Mouse (Mus musculus) lung, embryonic 14.5 days (tissue): ENCODE measurements around the gene Il7r. TPM values are rescaled to one million over a fixed set of nuclear protein-coding genes. Genes with fewer than 3 reads are reported as not detected.
"Not testable (repeated sequence)": the region's sequence is repeated elsewhere in the genome, so short reads cannot be mapped to it uniquely, and the experiment has no call there.

Experiments used
- ATAC-seq: fragments of 200-750 bp; cut with Nextera tagmentation; 2 replicates; pipeline ENCODE4 v1.8.0; 2017; ENCODE audit warnings: mild to moderate bottlenecking, moderate TSS enrichment, moderate library complexity; ENCODE audit not compliant: insufficient read depth
- DNase-seq: peaks from one replicate; pipeline ENCODE4 v3.0.0-alpha.2; 2015
- H3K27ac ChIP-seq: fragments of 300-500 bp; sonication (generic); 2 replicates; pipeline ENCODE4 v1.5.1; 2014; ENCODE audit warnings: low read depth, mild to moderate bottlenecking, moderate library complexity
- H3K27me3 ChIP-seq: fragments of 300-500 bp; sonication (generic); 2 replicates; pipeline ENCODE4 v1.6.1; 2014; ENCODE audit warnings: low read length, control low read depth; ENCODE audit not compliant: insufficient read depth
- H3K36me3 ChIP-seq: fragments of 300-500 bp; sonication (generic); 2 replicates; pipeline ENCODE4 v1.6.1; 2014; ENCODE audit warnings: control low read depth; ENCODE audit not compliant: insufficient read depth
- H3K4me1 ChIP-seq: fragments of 300-500 bp; sonication (generic); 2 replicates; pipeline ENCODE4 v1.6.1; 2014; ENCODE audit warnings: antibody characterized with exemption, control low read depth; ENCODE audit not compliant: insufficient read depth
- H3K4me2 ChIP-seq: fragments of 300-500 bp; sonication (generic); 2 replicates; pipeline ENCODE4 v1.6.1; 2014; ENCODE audit warnings: mild to moderate bottlenecking
- H3K4me3 ChIP-seq: fragments of 300-500 bp; sonication (generic); 2 replicates; pipeline ENCODE4 v1.5.1; 2014; ENCODE audit warnings: low read depth, low read length
- H3K9ac ChIP-seq: fragments of 300-500 bp; sonication (generic); 2 replicates; pipeline ENCODE4 v1.6.1; 2014
- H3K9me3 ChIP-seq: fragments of 300-500 bp; sonication (generic); 2 replicates; pipeline ENCODE4 v1.6.1; 2016; ENCODE audit warnings: low read depth, low read length, control low read depth
- CTCF ChIP-seq: IDR thresholded peaks from 2 replicates; pipeline ENCODE4 v1.5.1; 2016; ENCODE audit warnings: antibody characterized with exemption, low read depth
- WGBS: fragments of 180-500 bp; shearing (Covaris S2); extraction: QIAGEN DNeasy Blood & Tissue Kit; methylation state at CpG from one replicate; pipeline ENCODE4 v1.1.7; 2014; 5-methylcytosine and 5-hydroxymethylcytosine counted together
- polyA plus RNA-seq: library from polyadenylated mRNA; unstranded; fragments of >200 nt; fragmentation: Nextera tagmentation; extraction: Ambion mirVana; gene quantifications from 2 replicates; pipeline ENCODE4 v1.2.1, GENCODE M21; 2014

Gene Il7r
- polyA plus RNA-seq, 1 experiment from 2014 or later, result 0.26 TPM

DNA sequence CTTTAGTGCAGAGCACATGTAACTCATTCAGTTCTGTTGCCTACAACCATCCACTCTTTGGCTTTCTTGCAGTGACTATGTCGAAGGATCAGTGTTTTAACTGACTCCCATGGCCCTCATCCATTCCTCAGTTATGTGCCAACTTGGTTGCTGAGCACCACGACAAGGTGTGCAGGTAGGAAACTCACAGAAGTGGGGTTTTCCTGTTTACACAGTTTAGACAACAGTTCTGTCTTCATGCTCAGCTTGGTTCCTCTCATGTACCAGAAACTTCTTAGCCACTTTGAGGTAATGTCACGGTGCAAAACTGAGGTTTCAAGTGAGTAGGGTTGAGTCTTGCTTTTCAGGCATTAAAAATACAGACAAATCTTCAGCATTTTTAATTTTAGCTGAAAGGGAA lies 34.2 kb upstream of the Il7r start:
- ATAC-seq (no peak), DNase-seq (no peak)
- Histone ChIP-seq H3K9ac (no peak overlapping the region), H3K36me3 (no peaks in the 10 kb centered on the region), H3K9me3 (no peaks in the 10 kb centered on the region), H3K4me3 (no peak overlapping the region), H3K27ac (no peak overlapping the region), H3K4me1 (no peaks in the 10 kb centered on the region), H3K27me3 (no peaks in the 10 kb centered on the region), H3K4me2 (no peak overlapping the region)
- TF ChIP-seq CTCF, result no peak
- 70% methylated on average over 3 of the region's 3 CpGs for WGBS

DNA sequence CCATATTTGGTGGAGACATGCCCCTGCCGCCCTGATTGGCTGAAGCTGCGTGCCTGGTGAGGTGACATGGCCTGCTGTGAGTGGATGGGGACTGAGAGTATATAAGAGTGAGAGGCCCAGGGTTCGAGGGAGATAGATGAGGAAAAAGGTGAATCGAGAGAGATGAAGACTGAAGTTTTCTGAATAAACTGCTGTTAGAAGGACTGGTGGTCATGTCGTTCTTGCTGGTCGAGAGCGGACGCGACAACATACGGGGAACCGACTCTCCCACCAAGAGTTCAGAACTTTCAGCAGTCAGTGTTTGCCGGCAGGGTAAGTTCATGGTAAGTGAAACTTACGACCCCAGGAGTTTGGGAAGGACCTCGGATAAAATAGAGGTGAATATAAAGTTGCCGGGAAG lies 27.3 kb upstream of the Il7r start:
- not testable (repeated sequence) for ATAC-seq, H3K27ac ChIP-seq, H3K4me1 ChIP-seq, H3K36me3 ChIP-seq, H3K9me3 ChIP-seq, H3K9ac ChIP-seq, H3K4me2 ChIP-seq, DNase-seq, H3K4me3 ChIP-seq, H3K27me3 ChIP-seq
- WGBS, result 84% methylated on average over 13 of the region's 15 CpGs

DNA sequence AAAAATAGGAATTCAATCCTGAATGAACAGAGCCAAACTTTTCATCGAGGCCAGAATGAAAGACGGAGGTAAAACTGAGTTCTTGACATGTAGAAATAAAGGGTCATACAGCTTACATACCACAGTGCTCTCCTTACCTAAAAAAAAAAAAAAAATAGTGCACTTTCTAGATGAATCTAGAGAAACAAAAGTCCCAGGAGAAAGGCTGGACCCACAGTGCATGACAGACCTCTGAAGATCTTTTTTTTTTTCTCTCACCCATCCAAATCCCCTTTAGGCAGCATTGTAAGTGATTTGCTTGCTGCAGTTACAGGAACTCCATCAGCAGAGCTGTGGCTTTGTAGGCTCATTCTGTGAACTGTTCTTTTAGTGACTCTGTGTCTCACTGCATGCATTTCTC lies 19.0 kb upstream of the Il7r start:
- no peak for ATAC-seq
- WGBS, result 81% methylated on average over 2 of the region's 2 CpGs

DNA sequence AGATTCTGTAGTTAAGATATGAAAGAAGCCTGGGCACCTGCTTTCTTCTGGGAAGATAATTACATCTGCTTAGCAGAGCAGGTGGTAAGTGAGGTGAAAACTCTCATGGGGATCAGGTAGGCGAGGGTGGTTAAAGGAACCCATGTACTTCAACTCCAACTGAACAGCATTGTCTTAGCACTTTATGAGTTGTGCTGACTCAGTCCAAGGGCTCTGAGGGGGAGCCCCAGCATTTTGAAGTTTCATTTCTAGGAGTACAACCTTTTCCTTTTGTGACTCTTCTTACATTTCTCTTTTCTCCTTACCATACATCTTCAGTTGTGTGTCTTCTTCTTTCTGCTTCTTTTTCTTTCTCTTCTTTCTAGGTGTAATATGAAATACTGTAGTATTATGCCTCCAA lies 5.2 kb upstream of the Il7r start:
- TF ChIP-seq CTCF, result no peak
- Histone ChIP-seq H3K4me3 (no peak overlapping the region), H3K4me2 (no peak overlapping the region), H3K9me3 (no peaks in the 10 kb centered on the region), H3K4me1 (no peaks in the 10 kb centered on the region), H3K27ac (no peak overlapping the region), H3K27me3 (no peaks in the 10 kb centered on the region), H3K36me3 (no peaks in the 10 kb centered on the region), H3K9ac (no peak overlapping the region)
- no peak for DNase-seq
- no peak for ATAC-seq
- 65% methylated on average over 1 of the region's 1 CpGs for WGBS

More for the DNA sequence above, 19.0 kb upstream of the Il7r start:
- Histone ChIP-seq H3K27me3 (no peaks in the 10 kb centered on the region), H3K27ac (no peak overlapping the region), H3K4me1 (no peaks in the 10 kb centered on the region), H3K4me3 (no peak overlapping the region), H3K4me2 (no peak overlapping the region), H3K36me3 (no peaks in the 10 kb centered on the region), H3K9ac (no peak overlapping the region), H3K9me3 (no peaks in the 10 kb centered on the region)
- no peak for DNase-seq
- TF ChIP-seq CTCF, result no peak

DNA sequence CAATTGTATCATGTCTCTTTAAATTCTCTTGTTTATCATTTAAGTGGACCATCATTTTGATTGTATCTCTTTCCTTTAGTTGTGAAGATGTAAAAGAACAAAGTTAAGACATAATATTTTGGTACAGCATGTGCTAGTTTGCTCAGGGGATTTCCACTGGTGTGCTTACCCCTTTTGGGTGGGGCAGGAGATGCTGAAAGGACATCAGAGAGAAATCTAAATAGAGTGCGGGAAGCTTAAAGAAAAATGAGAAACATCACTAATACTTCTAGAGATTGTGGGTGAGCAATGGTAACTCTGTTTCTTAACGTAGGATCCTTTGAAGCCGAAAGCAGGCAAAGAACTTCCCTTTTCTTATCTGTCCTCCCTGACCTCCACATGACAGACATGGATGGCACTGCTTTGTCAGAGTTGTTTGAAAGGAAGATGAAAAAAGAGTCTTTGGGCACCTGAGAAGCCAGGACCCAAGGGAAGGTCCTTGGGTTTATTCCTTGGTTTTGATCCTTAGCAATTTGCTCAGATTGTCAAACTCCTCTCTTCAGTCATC lies 3.5 kb upstream of the Il7r start:
- ATAC-seq, result no peak

DNA sequence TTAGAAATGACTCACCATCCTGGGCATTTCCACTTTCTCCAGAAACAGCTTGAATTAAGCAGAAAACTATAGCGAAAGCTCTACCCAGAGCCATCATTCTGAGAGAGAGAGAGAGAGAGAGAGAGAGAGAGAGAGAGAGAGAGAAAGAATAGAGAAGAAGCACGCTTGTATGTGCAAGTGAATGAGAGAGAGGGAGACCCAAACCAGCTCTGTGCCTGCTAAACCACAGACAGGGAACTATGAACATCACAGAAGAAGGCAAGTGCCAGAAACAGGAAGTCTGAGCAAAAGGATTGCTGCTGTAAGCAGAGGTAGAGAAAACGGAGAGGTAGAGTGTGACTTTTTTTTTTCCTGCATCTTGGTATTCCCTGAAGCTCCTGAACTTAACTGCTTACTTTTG lies 330 bp downstream of the Il7r start:
- H3K4me2 ChIP-seq, result no peak overlapping the region
- H3K9me3 ChIP-seq, result no peaks in the 10 kb centered on the region
- ATAC-seq, result no peak
- no peak overlapping the region for H3K4me3 ChIP-seq
- no peaks in the 10 kb centered on the region for H3K27me3 ChIP-seq
- TF ChIP-seq CTCF, result no peak
- no peak overlapping the region for H3K27ac ChIP-seq
- no peak overlapping the region for H3K9ac ChIP-seq
- WGBS, result 65% methylated on average over 3 of the region's 3 CpGs
- DNase-seq, result no peak
- H3K4me1 ChIP-seq, result no peaks in the 10 kb centered on the region
- no peaks in the 10 kb centered on the region for H3K36me3 ChIP-seq

More for the DNA sequence above, 3.5 kb upstream of the Il7r start:
- Histone ChIP-seq H3K36me3 (no peaks in the 10 kb centered on the region), H3K4me2 (no peak overlapping the region), H3K9me3 (no peaks in the 10 kb centered on the region), H3K9ac (no peak overlapping the region), H3K27me3 (no peaks in the 10 kb centered on the region), H3K4me1 (no peaks in the 10 kb centered on the region), H3K4me3 (no peak overlapping the region), H3K27ac (no peak overlapping the region)
- 55% methylated on average over 3 of the region's 3 CpGs for WGBS
- no peak for TF ChIP-seq CTCF
- DNase-seq, result no peak

DNA sequence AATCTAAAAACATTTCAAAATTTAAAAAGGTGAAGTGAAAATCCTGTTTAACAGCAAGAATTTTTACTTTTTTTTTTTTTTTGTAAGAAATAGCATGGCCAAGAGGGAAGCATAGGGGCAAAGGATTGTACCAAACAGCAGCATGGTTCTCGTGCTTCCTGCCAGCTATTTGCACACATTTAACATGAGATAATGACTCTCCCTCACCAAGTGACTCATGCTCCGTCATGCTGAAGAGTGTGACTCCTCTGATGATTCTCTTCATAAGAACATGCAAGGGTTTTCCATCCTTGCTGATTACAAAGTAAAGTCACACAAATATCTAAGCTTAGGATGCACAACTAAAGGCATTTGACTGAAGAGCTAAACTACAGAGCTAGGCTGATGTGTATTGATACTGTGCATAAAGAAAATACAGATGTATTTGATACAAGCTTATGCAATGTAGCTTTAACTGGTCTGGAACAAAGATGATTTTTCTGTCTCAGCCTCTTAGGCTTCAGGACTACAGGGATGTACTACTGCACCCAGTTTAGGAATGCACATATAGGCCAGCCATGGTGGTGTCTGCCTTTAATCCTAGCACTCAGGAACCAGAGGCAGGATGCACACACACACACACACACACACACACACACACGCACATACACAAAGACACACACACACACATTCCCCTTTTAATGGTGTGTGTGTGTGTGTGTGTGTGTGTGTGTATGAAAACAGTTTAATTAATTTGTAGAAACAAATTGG lies 1.6 kb downstream of the Il7r start:
- WGBS, result 67% methylated on average over 3 of the region's 3 CpGs
- H3K4me1 ChIP-seq, result no peaks in the 10 kb centered on the region
- no peaks in the 10 kb centered on the region for H3K9me3 ChIP-seq
- DNase-seq (no peak), ATAC-seq (no peak)
- H3K9ac ChIP-seq, result no peak overlapping the region
- H3K36me3 ChIP-seq, result no peaks in the 10 kb centered on the region
- no peak overlapping the region for H3K27ac ChIP-seq
- no peak for TF ChIP-seq CTCF
- no peak overlapping the region for H3K4me3 ChIP-seq
- H3K4me2 ChIP-seq, result no peak overlapping the region
- no peaks in the 10 kb centered on the region for H3K27me3 ChIP-seq
